Mouse (Mus musculus) kidney, adult 2 months (tissue): ENCODE results near the gene Spns3.

Source experiments
- CTCF ChIP-seq: fragments of 200-500 bp; conservative IDR thresholded peaks from 2 replicates; pipeline ENCODE4 v1.5.1; 2011; ENCODE audit warnings: low read depth, mild to moderate bottlenecking, control low read depth, low read length, moderate library complexity, mixed read lengths; ENCODE audit not compliant: insufficient read depth, insufficient read length
- POLR2A ChIP-seq: fragments of 200-500 bp; IDR thresholded peaks from one replicate; pipeline ENCODE4 v1.6.1; 2011; ENCODE audit warnings: low read depth, low read length, control low read depth

DNA sequence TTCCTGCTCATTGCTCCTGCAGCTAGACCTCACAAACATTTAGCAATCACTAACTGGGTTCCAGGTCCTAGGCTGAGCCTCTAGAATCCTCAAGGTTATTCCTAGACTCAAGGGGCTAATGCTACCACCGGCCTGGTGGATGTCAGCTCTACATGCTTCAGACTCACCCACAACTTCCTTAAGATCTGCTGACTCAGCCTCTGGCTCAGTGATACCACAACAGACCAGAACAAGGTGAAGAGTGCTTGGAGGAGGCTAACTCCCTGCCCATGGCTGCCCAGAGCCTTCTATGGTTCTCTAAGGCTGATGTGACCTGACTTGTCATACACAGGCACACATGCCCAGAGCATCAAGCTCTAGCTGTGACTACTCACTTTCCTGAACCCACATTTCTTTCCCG, 70.8 kb downstream of the Spns3 start:
- no peak for TF ChIP-seq POLR2A
- no peak for TF ChIP-seq CTCF
